Mouse (Mus musculus): ENCODE measurements around the gene Zfp991.
"Not testable (repeated sequence)": the region's sequence is repeated elsewhere in the genome, so short reads cannot be mapped to it uniquely, and the experiment has no call there.

Gene Zfp991

GRCm38 (mm10) chr4:147181969-147182705, 50.3 kb downstream of the Zfp991 start:
- DNase-seq (ENCODE audit: low spot score), result not testable (repeated sequence)

GRCm38 (mm10) chr4:147186824-147187223, 55.0 kb downstream of the Zfp991 start:
- DNase-seq (ENCODE audit: low spot score), result not testable (repeated sequence)

- DNase-seq (ENCODE audit: low spot score), result not testable (repeated sequence)
Observed at GRCm38 (mm10) chr4:147187283-147187965, 55.6 kb downstream of the Zfp991 start.

- DNase-seq (ENCODE audit: low spot score), result not testable (repeated sequence)
Observed at GRCm38 (mm10) chr4:147195186-147195585, 63.3 kb downstream of the Zfp991 start.

GRCm38 (mm10) chr4:147197210-147197609, 65.4 kb downstream of the Zfp991 start:
- DNase-seq (ENCODE audit: low spot score), result not testable (repeated sequence)

GRCm38 (mm10) chr4:147199055-147199750, 67.4 kb downstream of the Zfp991 start:
- not testable (repeated sequence) for DNase-seq (ENCODE audit: low spot score)

- not testable (repeated sequence) for DNase-seq (ENCODE audit: low spot score)
Observed at GRCm38 (mm10) chr4:147201920-147202660, 70.3 kb downstream of the Zfp991 start.

- not testable (repeated sequence) for DNase-seq (ENCODE audit: low spot score)
Observed at GRCm38 (mm10) chr4:147212182-147212928, 80.5 kb downstream of the Zfp991 start.

- not testable (repeated sequence) for DNase-seq (ENCODE audit: low spot score)
Observed at GRCm38 (mm10) chr4:147214233-147214632, 82.4 kb downstream of the Zfp991 start.

GRCm38 (mm10) chr4:147217676-147218075, 85.8 kb downstream of the Zfp991 start:
- DNase-seq (ENCODE audit: low spot score), result not testable (repeated sequence)

GRCm38 (mm10) chr4:147219319-147220070, 87.7 kb downstream of the Zfp991 start:
- DNase-seq (ENCODE audit: low spot score), result not testable (repeated sequence)

- DNase-seq (ENCODE audit: low spot score), result not testable (repeated sequence)
Observed at GRCm38 (mm10) chr4:147220226-147220625, 88.4 kb downstream of the Zfp991 start.

- not testable (repeated sequence) for DNase-seq (ENCODE audit: low spot score)
Observed at GRCm38 (mm10) chr4:147222021-147222420, 90.2 kb downstream of the Zfp991 start.

- not testable (repeated sequence) for DNase-seq (ENCODE audit: low spot score)
Observed at GRCm38 (mm10) chr4:147223778-147224435, 92.1 kb downstream of the Zfp991 start.

- DNase-seq (ENCODE audit: low spot score), result not testable (repeated sequence)
Observed at GRCm38 (mm10) chr4:147225616-147226015, 93.8 kb downstream of the Zfp991 start.

- DNase-seq (ENCODE audit: low spot score), result not testable (repeated sequence)
Observed at GRCm38 (mm10) chr4:147230026-147230425, 98.2 kb downstream of the Zfp991 start.

Measured in layer of hippocampus, adult 9-10 months (tissue).